Mouse (Mus musculus) stomach, postnatal 0 days (tissue): ENCODE measurements around the gene Tagap.

Source experiments
- CTCF ChIP-seq: IDR thresholded peaks from 2 replicates; pipeline ENCODE4 v1.5.1; 2016; ENCODE audit warnings: antibody characterized with exemption, low read depth, mild to moderate bottlenecking, moderate library complexity
- EP300 ChIP-seq: optimal IDR thresholded peaks from 2 replicates; pipeline ENCODE3; 2016; ENCODE audit warnings: antibody characterized with exemption

- TF ChIP-seq CTCF (no peak), EP300 (no peak)
Observed at GRCm38 (mm10) chr17:7925413-7926160, at the start of gene Tagap.
